Mouse (Mus musculus) kidney, postnatal 14 days (tissue): ENCODE results near the gene Serp2.

Source experiments
- DNase-seq: peaks from one replicate; pipeline ENCODE4 v3.0.0; 2022; ENCODE audit warnings: mixed read lengths

The Serp2 gene

DNA sequence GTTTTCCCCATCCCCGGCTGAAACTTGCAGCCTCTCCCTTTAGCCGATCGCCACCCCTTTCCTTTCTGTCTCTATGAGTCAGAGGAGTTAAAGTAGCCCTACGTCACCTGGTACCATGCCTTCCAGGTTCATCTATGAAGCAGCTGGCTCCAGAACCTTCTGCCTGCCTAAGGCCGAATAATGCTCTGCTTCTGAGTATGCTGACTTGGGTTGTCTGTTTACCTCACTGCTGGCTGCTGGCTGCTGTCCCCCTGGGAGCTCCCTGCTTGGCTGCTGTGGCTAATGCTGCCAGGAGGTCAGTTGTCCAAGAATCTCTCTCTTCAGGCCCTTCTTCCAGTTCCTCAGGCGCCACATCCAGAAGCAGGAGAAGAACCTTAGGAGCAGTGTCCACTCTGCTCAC is 30.2 kb downstream of the Serp2 start:
- no peak for DNase-seq

DNA sequence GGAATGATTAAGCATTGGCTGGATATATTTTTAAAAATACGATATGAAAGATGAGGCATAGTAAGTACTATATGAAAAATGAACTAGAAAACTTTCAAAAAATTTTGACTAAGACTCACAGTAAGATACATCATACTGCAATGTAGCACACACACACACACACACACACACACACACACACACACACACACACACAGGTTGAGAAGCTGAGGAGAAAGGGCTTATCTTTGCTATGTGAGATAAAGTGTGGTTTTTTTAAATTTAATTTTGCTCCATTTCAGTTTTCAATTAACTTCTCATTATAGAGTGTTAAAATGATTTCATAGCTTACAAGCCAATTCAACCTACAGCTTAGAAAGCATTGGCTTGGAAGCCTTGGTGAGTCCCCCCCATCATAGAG is 33.3 kb downstream of the Serp2 start:
- no peak for DNase-seq

DNA sequence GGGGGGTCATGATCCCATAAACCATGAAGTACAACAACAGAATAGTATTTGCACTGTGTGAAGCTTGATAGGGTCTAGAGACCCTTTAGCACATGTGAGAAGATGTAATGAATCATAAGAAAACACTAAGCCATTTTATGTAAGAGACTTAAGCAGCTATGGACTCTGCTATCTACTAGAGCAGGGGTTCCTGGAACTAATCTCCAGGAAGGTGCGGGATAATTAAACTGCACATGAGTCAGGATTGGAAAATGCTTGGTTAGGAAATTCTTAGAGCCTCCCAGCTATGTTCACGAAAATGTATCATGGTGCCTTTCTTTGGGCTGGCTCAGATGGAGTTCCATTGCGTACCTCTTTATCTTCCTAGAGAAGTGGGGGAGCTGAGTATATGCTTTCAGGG is 35.4 kb downstream of the Serp2 start:
- DNase-seq, result no peak

DNA sequence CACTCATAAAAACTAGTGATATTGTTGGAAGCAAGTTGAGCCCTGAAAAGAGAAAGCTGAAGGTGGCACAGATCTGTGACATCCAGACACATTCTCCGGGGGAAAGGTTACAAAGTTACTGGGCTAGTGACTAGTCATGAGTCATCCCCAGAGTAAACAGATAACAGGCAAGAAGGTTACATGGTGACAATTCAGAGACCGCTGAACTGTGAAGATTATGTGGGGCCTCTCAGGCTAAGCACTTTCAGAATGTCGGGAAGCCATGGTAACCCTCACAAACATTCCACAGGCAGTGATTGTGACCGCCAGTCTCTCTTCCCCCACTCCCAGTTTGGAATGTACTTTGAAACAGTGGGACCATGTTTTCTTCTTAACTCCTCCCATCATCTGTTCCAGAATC is 36.1 kb downstream of the Serp2 start:
- peak; percentile 66 for DNase-seq

DNA sequence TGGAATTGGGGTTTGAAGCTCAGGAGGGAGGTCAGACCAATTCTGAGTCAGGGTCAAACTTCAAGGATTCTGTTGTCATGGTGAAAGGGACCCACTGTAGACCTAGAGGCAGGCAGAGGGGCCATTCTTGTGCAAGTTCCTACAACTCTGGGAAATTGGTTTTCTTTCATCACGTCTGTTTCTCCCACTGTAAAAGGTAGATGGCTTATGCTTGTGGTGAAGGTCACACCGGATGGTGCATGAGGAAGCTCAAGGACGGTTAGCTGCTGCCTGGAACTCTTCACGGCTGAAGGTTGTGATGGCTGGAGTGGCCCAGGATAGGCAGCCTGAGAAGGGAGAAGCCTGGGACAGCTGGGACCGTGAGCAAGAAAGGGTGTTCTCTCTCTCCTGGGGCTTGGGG is 38.5 kb downstream of the Serp2 start:
- DNase-seq, result no peak

DNA sequence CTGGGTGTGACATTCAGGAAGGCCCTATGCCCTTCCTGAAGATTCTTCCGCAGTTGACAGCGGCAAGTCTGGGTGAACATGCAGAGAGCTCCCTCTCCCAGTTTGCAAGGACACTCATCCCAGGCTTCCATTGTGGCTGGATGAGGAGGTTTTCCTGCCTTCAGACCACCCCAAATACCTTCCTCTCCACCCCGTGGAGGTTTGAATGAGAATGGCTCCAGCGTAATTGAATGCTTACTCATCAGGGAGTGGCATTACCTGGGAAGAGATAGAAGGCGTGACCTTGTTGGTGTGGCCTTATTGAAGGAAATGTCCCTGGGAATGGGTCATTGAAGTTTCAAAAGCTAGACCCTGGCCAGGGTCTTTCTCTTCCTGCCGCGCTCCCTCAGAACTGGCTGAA is 41.1 kb downstream of the Serp2 start:
- no peak for DNase-seq

DNA sequence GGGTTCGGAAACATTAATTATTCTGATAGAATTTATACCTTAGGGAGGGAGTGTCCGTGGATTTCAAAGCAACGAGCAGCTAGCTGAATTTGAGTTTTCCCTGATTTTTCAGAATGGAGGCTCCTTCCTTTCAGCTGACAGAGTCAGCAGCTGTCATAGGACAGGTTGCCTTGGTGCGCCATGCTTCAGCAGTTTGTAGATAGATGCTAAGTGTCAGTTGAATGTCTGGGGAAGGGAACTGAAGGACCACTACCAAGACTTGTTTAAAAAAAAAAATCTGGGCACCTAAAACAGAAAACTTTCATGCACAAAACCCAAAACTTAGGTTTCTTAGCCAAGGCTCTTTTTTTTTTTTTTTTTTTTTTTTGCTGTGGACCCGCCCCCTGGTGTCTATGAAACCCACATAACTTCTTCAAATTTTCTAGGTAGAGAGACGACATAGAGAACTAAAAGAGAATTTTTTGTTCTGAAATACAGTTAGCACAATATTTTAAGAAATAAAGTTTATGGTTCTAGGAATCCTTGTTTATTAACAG is 42.6 kb downstream of the Serp2 start:
- no peak for DNase-seq

DNA sequence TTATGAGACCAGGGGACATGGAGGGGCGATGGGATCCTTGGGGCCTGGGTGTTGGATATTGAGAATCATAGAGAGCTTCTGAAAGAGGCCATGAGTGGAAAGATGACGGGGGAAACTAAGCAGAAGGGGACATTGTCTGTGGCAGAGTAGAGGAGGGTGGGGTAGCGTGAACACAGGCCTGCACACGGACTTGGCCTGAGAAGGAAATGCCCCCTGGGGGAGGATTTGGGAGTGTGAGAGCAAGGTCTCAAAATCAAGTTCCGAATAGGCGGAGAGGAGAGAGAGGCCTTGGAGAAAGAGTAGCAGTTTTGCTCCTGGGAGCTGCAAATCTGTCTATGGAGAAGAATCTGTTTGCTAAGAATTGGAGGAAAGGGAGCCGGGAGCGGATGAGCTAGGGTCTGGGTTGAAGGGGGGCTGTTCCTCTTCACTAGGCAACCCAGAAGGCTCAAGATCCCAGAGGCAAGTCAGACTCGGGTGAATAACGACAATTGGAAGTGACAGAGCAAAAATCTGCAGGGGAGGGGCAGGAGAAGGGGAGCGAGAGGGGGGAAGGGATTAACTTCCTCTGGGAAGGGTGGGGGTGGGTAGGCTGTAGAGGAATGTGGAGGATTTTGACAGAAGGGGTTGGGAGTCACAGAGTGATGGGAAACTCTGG is 43.2 kb downstream of the Serp2 start:
- DNase-seq, result peak; percentile 66

DNA sequence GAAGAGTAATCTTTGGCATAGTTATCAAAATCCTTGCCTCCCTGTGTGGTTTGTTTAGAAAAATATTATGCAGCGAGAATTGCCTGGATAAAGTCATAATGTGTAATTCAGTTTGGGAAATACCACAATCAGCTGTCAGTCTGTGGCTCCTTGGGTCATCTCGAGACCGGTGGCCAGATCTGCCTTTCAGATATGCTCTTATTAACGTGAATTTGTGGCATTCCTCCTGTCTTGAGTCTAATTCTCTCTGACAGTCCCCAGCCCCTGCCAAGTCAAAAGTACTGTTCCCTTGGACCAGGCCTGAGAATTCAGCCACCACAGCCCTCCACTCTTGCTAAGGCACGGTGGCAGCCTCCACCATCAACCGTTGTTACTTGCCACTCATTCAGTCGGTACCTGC is 44.7 kb downstream of the Serp2 start:
- DNase-seq, result no peak

DNA sequence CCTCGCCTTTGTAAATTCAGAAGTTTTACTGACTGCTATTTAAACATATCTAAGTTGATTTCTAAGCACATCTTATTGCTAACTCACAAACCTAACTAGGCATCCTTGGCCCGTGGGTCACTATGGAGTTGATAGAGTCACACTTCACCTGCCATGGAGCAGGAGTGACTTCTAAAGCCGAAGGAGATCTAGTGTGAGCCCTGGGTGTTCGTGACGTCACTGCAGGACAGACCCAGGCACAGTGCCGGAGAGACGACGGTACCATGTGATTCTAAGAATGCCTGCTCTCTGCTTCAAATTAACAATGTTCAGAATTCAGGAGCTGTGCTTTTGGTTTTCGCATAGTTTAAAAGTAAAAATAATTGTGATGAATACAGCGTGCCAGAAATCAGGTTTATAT is 48.0 kb downstream of the Serp2 start:
- DNase-seq, result peak; percentile 46

DNA sequence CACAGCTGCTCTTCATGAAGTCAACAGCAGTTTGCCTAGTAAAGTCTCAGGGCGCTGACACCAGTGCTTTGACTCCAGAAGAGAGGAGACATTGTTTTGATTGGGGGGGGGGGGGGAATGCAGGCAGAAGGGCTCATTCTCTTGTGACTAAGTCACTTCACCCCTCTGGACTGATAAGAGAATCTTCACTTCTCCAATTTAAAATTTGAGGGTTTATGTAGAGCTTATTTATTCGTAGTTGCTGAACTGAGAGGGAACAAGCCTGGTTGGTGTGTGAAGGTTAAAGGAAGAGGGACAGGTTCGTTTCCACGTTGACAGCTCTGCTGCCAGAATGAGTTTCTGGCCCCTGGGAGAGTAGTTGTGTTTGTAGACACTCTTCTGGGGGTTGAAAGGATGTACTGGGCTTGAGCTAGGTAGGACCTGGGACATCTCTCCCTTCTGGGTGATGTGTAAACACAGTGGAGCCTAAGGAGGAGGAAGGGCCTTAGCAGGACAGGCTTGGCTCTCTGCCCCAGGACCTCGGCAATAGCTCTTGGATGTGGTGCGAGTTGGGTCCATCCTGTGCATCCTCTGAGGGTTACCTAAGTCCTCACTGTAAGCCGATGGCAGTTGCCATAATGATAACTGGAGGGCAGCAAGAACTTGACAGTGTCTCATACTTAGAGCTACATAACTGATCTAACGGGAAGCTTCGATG is 48.7 kb downstream of the Serp2 start:
- DNase-seq, result no peak

DNA sequence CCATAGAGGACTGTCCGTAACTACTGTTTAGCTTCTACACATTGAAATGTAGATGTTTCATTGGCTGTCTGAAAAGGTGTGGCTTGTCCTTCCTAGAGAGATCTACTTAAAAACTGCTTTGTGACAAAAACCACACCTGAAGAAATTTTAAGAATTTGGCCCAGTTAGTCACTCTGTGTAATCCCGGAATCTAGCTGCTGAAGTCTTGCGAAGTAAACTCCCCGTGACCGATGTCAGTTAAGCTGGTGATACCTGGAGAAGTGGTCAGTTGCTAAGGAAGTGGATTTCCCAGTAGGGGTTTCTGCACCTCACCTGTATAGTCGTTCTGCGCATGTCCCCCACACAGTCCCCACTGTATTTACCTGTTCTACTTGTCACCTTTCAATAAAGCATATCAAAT is 49.3 kb downstream of the Serp2 start:
- DNase-seq, result no peak

DNA sequence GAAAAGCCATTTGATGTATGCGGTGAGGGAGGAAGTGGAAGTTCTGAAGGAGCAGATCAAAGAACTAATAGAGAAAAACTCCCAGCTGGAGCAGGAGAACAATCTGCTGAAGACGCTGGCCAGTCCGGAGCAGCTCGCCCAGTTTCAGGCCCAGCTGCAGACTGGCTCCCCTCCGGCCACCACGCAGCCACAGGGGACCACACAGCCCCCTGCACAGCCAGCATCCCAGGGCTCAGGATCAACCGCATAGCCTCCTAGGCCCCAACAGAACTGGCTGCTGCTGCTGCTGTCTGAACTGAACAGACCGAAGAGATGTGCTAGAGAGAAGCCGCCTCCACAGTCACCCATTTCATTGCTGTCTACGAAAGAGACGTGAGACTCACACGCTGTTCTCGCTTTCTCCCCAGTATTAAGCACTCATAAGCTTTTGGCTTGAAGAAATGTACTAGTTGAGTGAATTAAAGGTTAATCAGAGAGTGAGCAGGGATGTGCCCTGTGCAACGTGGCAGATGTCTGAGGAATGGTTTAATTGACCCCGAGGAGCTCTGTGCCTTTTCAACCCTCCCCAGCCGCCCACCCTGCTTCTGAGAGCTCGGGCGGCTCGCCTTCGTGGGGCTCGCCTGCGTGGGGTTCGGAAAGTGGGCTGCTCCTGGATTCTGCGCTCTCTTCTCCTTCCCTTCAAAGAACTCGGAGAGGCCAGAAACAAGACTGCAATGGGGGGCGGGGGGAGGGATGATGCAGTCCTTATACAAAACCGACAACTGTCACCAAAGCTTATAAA is 50.1 kb downstream of the Serp2 start:
- peak; percentile 35 for DNase-seq

DNA sequence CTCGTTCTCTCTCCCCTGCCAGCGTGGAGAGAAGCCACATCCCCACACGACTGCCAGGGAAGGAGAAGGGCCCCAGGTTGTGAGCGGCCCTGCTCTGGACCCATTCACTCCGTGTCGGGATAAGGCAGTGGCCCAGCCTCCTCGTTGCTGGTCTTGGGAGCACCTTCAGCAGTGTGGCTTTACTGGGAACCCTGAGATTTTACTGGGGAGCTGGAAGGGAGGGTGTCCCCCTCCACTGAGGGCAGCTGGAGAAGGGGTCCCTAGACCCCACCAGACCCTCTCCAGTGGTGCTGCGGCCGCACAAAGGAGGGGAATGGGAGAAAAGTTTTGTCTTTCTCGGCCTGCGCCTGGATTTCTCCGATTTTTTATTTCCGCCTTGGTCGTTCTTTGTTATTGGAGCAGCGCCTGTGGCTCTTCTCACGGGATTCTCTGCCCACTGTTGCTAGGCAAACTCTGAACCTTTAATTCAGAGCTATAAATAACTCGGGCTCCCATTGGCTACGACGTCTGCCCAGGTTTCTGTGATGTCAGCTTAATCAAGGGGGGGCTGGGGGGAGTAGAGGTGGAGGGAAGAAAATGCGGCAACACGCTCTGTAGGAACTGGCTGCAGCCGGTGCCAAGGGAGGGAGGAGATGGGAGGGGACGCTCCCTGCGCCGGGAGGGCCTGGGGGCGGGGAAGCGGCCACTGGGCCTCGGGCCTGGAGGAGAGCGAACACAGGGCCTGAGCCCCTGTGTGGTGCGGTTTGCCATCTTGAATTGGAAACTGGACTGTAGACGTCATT is 51.1 kb downstream of the Serp2 start:
- DNase-seq, result peak; percentile 93

DNA sequence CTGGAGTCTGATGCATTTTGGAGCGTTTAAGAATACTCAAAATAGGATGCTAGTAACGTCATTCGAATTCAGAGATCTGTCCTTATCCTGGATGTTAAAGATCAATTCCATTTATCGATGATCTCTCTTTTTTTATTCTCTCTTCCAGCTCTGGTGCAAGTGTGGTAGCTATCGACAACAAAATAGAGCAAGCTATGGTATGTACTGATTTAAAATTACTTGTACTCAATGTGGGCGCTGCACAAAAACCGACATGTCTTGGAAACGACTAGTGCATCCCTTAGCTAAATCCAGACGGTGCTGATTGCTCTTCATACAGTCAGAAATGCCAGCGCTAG is 51.6 kb downstream of the Serp2 start:
- DNase-seq, result no peak

DNA sequence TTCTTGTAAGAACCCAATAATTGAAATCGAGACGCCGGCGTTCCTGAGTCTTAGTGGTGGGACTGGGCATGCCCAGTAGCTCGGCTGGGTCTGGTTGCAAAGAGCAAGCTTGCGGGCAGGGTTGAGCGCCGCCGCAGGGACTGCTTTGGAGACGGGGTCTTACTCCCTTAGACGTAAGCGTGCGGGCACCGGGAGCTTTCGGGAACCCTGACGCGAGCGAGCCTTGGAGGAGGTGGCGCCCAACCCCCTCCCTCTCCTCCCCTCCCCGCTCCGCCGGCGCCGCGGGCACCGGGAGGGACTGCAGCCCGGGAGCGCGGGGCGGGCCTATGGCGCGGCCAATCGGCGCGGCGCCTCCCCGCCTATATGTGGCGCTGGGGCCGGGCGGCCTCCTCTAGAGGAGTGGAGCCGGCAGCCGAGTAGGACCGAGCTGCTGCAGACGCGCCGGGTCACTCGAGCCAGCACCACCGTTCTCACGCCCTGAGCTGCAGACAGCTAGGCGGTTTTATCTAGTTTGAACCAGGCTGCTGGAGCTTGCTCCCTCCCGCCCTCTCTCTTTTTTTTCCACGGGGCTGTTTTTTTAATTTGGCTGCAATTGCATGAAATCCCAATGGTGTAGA is 52.5 kb downstream of the Serp2 start:
- DNase-seq, result peak; percentile 97

DNA sequence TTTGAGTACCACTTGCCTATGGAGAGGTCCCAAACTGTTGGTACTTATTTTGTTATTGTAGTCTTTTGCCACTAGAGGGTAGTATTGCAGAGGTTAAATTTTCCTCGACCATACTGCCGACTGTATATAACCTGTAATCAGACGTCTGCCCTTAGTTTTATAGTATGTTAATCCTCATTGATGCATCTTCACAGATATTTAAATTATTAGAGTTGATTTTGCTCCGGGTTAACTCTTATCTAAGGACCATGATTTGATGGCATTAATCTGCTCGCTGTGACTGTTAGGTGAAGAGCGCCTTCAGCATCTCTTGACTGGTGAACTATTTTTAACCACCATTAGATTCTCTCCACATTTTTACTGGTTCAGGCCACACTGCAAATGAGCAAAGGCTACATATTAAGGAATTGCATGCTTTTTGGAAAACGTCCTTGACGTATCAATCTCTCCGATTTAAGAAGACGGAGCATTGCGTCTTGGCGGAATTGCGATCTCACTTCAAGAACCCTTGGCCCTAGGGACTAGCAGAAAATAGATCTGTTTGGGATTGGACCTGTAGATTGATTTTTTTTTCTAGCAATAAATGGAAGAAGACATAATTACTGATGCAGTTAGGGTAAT is 53.3 kb downstream of the Serp2 start:
- DNase-seq, result no peak

DNA sequence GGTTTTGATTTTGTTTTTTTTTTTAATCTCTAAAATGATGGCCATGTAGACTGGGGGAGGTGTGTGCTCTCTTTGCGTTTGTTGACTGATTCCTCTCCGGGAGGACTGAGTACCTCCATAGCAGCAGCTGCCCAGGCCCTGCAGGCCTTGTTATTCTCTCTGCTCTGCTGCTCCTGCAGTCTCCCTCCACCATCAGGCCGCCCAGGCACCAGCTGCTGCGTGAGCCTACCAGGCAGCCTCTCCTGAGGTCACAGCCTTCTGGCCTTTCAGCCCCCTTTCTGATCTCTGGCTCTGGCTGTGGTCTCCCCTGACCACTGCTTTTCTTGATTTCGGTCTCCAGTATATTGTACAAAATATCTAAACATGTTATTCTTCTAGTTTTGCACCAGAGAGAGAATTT is 56.7 kb downstream of the Serp2 start:
- no peak for DNase-seq

DNA sequence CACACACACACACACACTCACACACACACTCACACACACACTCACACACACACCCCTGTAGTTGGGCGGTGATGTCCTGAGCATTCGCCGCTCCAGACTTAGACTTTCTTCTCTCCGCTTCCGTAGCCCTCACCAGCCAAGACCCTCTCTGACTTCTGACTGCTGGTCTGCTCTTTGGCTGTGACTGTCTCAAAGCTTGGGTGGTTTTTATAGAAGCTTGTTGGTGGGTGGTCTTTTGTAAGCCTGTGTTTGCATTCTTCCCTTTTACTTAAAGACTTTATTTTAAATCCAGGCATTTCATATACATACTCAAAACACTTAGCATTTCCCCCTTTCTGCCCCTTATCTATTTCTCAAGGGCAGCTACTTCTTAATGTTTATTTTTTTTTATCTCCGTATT is 57.2 kb downstream of the Serp2 start:
- DNase-seq, result no peak

DNA sequence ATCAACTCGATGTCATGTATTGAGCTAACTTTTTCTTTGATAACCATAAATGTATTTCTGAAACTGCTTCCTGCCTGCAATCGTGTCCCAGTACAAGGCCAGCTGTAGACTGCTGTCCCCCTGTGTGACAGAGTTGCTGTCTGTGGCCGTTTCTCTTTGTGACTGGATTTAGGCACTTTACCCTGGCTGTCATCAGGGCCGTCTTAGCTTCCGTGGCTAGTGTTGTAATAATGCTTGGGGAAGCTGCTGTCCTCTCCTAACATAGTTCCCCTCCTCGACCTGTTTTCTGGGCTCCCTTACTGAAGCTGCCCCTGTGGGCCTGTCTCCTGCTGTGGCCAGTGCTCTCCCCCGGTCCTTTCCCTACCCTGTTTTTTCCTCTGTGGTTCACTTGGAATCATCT is 58.5 kb downstream of the Serp2 start:
- no peak for DNase-seq

DNA sequence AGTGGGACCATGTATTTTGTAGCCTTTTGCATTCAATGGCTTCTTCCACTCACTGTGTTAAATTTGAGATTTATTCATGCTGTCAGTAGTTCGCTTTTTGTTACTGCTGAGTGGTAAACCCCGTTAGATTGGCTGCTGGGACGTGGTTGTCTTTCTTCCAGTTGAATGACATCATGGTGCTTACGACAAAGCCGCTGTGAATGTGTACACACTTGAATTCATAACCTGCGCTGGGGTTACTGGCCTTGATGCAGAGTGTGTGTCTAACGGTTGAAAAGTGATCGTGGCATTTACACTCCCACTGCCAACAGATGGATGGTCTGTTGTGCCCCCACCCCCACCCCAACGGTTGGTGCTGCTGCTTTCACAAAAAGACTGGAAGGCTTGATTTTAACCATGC is 59.5 kb downstream of the Serp2 start:
- DNase-seq, result no peak

DNA sequence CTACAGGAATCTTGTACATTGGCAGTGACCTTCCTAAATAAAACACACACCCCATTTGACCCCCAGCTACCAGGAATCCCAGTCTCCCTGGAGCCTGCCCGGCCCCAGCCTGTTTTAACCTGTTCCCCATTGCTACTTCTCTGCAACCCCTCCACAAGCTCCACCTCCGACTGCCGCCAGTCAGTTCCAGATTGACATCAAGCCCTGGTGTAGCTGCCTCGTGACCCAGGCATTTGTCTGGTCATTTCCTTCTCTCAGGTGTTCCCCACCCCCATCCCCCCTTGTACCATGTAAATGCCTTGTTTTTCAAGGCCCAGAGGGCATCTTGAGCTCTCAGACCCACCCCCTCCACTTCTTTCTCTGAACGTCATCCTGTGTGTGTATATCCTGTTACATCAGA is 61.7 kb downstream of the Serp2 start:
- peak; percentile 32 for DNase-seq
